Mouse (Mus musculus) CH12.LX (cell line): Measurements from ENCODE around the gene Mettl11b.

ENCODE experiments used
- CTCF ChIP-seq, 2 experiments: IDR thresholded peaks in 1 of 2; conservative IDR thresholded peaks in 1 of 2; 2 replicates each; pipeline ENCODE4 v1.5.1; 2011 to 2012; ENCODE audit warnings: low read depth in 2 of 2, low read length in 2 of 2, improper control_type of control experiment in 1 of 2, inconsistent platforms in 1 of 2, mild to moderate bottlenecking in 1 of 2, moderate library complexity in 1 of 2
- EP300 ChIP-seq: IDR thresholded peaks from 2 replicates; pipeline ENCODE4 v1.6.1; 2011; ENCODE audit warnings: low read length, improper control_type of control experiment
- GABPA ChIP-seq: IDR thresholded peaks from 2 replicates; pipeline ENCODE4 v1.6.1; 2012; ENCODE audit warnings: low read depth, low read length, improper control_type of control experiment, inconsistent platforms; ENCODE audit not compliant: insufficient replicate concordance
- IRF4 ChIP-seq: IDR thresholded peaks from 2 replicates; pipeline ENCODE4 v1.6.1; 2014; ENCODE audit warnings: low read depth, mild to moderate bottlenecking, inconsistent platforms, low read length, improper control_type of control experiment
- MAFK ChIP-seq: IDR thresholded peaks from 2 replicates; pipeline ENCODE4 v1.6.1; 2011; ENCODE audit warnings: low read length, improper control_type of control experiment; ENCODE audit not compliant: insufficient replicate concordance
- MAX ChIP-seq: IDR thresholded peaks from 2 replicates; pipeline ENCODE4 v1.6.1; 2011; ENCODE audit warnings: low read length, improper control_type of control experiment
- POLR2A ChIP-seq: IDR thresholded peaks from 2 replicates; pipeline ENCODE4 v1.6.1; 2011; ENCODE audit warnings: low read depth, mild to moderate bottlenecking, improper control_type of control experiment, low read length
- ZMIZ1 ChIP-seq: IDR thresholded peaks from 2 replicates; pipeline ENCODE4 v1.6.1; 2012; ENCODE audit warnings: low read depth, mild to moderate bottlenecking, inconsistent platforms, low read length, improper control_type of control experiment

- TF ChIP-seq ZMIZ1 (no peak), CTCF (conservative IDR thresholded peaks at IDR 0.05 in 1 of 2, IDR thresholded peaks at IDR 0.05 in 1 of 2; ENCODE audit: low read depth in 2 of 2, low read length in 2 of 2) (no peak), POLR2A (no peak), IRF4 (no peak), MAX (no peak), GABPA (no peak), MAFK (no peak), EP300 (no peak)
Observed at GRCm38 (mm10) chr1:163700571-163700970, 24.5 kb downstream of the Mettl11b start.
